Mouse (Mus musculus) MEL (cell line): ENCODE data around the gene Unc5cl.

Experiments
- BHLHE40 ChIP-seq: IDR thresholded peaks from 2 replicates; pipeline ENCODE4 v1.6.1; 2012; ENCODE audit warnings: low read depth, mild to moderate bottlenecking, inconsistent platforms, low read length, improper control_type of control experiment, borderline replicate concordance
- CTCF ChIP-seq, 3 experiments: IDR thresholded peaks in 2 of 3; conservative IDR thresholded peaks in 1 of 3; 2 replicates each; pipeline ENCODE4 v1.5.1; 2011 to 2012; ENCODE audit warnings: low read length in 3 of 3, low read depth in 2 of 3, mild to moderate bottlenecking in 2 of 3, improper control_type of control experiment in 1 of 3, inconsistent platforms in 1 of 3, mixed read lengths in 1 of 3, moderate library complexity in 1 of 3; ENCODE audit not compliant: control insufficient read depth in 1 of 3, insufficient read depth in 1 of 3, poor library complexity in 1 of 3, severe bottlenecking in 1 of 3
- GATA1 ChIP-seq: IDR thresholded peaks from 2 replicates; pipeline ENCODE4 v1.6.1; 2011; ENCODE audit warnings: low read depth, low read length, improper control_type of control experiment
- JUND ChIP-seq: IDR thresholded peaks from 2 replicates; pipeline ENCODE4 v1.6.1; 2011; ENCODE audit warnings: low read depth, mild to moderate bottlenecking, improper control_type of control experiment, low read length
- ZC3H11A ChIP-seq: IDR thresholded peaks from 2 replicates; pipeline ENCODE4 v1.6.1; 2012; ENCODE audit warnings: low read depth, mild to moderate bottlenecking, inconsistent platforms, low read length, improper control_type of control experiment

DNA sequence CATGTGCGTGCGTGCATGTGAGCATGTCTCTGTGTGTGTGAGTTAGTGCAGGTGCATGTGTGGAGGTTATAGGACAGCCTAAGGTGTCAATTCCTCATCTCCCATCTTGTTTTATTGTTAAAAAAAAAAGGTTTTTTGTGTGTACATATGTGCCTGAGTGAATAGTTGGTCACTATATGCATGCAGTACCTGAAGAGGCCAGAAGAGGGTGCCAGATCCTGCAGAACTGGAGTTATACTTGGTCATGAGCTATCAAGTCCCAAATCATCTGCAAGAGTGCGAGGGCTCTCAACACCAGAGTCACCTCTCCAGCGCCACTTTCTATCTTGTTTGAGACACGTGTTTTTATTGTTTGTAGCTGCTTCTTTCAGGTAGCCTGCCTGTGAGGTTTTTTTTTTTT lies 83.6 kb downstream of the Unc5cl start:
- no peak for TF ChIP-seq JUND
- TF ChIP-seq CTCF (IDR thresholded peaks at IDR 0.05 in 2 of 3, conservative IDR thresholded peaks at IDR 0.05 in 1 of 3; ENCODE audit: control insufficient read depth in 1 of 3, insufficient read depth in 1 of 3, low read depth in 2 of 3, low read length in 3 of 3, poor library complexity in 1 of 3, severe bottlenecking in 1 of 3), result peak; percentile 54 to 64 (median 59)
- no peak for TF ChIP-seq BHLHE40
- TF ChIP-seq ZC3H11A, result peak; percentile 35; the same call in 1 of the 2 replicates
- TF ChIP-seq GATA1, result no peak
